Mouse (Mus musculus): ENCODE data around the gene Mak. TPM values are rescaled to one million over a fixed set of nuclear protein-coding genes. Genes with fewer than 3 reads are reported as not detected.

Gene Mak
- polyA plus RNA-seq, 1 experiment from 2014 or later: 2.6 TPM

DNA sequence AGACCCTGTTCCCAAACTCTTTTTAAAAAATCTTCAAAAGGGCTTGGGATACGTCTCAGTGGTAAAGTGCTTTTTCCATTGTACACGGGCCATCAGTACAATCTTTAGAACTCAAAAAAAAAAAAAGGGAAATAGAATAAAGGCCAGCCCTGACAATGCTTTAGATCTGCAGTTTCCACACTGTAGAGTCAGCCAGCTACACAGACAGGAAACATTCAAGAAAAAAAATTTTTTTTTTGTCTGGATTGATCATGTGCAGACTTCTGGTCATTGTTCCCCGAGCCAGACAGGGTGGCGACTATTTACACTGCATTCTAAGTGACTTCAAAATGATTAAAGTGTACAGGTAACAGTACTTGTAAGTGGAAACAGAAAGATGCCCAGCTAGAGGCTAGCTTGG, 100.9 kb downstream of the Mak start:
- no peak overlapping the region for H3K9ac ChIP-seq (replicated peaks; ENCODE audit: low read depth)
- H3K4me3 ChIP-seq (ENCODE audit: low read depth, low read length): no peak overlapping the region
- no peak overlapping the region for H3K27ac ChIP-seq (ENCODE audit: low read length)
- 35% methylated on average over 4 of the region's 4 CpGs for WGBS
- DNase-seq (ENCODE audit: low spot score) (peak; percentile 67), ATAC-seq (peak; percentile 72)
- H3K4me2 ChIP-seq (replicated peaks; ENCODE audit: low read depth, low read length): no peak overlapping the region
- peak; percentile 70 for TF ChIP-seq EP300 (IDR thresholded peaks at IDR 0.05)
- no peak for TF ChIP-seq CTCF (IDR thresholded peaks at IDR 0.05)
- H3K9me3 ChIP-seq (ENCODE audit: low read length): no peaks in the 10 kb centered on the region
- H3K36me3 ChIP-seq (ENCODE audit: insufficient read depth, low read length): no peaks in the 10 kb centered on the region
- H3K4me1 ChIP-seq (ENCODE audit: insufficient read depth, low read depth, low read length): no peaks in the 10 kb centered on the region
- no peaks in the 10 kb centered on the region for H3K27me3 ChIP-seq (replicated peaks; ENCODE audit: insufficient read depth, low read length)

DNA sequence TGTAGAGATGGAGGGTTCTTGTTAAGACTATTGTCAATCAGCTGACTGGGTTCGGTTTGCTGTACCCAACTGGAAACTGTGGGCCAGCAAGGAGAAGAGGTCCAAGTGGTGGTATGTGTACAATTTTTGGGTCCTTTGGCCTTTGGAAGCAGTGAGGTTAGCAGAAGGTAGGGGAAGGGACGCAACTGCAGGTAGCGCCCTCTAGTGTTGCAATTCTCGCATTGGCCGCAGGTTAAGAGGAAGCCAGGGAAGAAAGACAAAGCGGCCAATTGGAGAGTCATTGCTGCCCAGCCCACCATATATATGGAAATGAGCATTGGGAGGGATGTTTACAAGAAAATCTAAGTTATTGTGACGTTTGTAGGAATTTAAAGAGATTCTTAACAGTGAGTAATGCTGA, 101.9 kb downstream of the Mak start:
- Histone ChIP-seq H3K4me3 (ENCODE audit: low read depth, low read length) (no peak overlapping the region), H3K27me3 (replicated peaks; ENCODE audit: insufficient read depth, low read length) (no peaks in the 10 kb centered on the region), H3K4me1 (ENCODE audit: insufficient read depth, low read depth, low read length) (no peaks in the 10 kb centered on the region), H3K27ac (ENCODE audit: low read length) (no peak overlapping the region), H3K9me3 (ENCODE audit: low read length) (no peaks in the 10 kb centered on the region), H3K36me3 (ENCODE audit: insufficient read depth, low read length) (no peaks in the 10 kb centered on the region), H3K4me2 (replicated peaks; ENCODE audit: low read depth, low read length) (no peak overlapping the region), H3K9ac (replicated peaks; ENCODE audit: low read depth) (no peak overlapping the region)
- TF ChIP-seq CTCF (IDR thresholded peaks at IDR 0.05) (peak; percentile 84), EP300 (IDR thresholded peaks at IDR 0.05) (no peak)
- peak; percentile 62 for DNase-seq (ENCODE audit: low spot score)
- WGBS: 19% methylated on average over 7 of the region's 7 CpGs
- ATAC-seq: peak; percentile 47

Other genes with a start within 250 kb of the Mak start
- 10.8 and 10.9 TPM in 2 replicates for gene Gcnt2, start 220.0 kb downstream of the Mak start, polyA plus RNA-seq (2015; fragmentation: Nextera tagmentation; extraction: Ambion mirVana)
- gene Pak1ip1, start 78.7 kb downstream of the Mak start, polyA plus RNA-seq (2015; fragmentation: Nextera tagmentation; extraction: Ambion mirVana): 56.9 and 62.6 TPM in 2 replicates
- 207 and 219 TPM in 2 replicates for gene Tmem14c, start 63.4 kb downstream of the Mak start, polyA plus RNA-seq (2015; fragmentation: Nextera tagmentation; extraction: Ambion mirVana)
- not detected in 2 replicates for gene Gcm2, start 31.3 kb upstream of the Mak start, polyA plus RNA-seq (2015; fragmentation: Nextera tagmentation; extraction: Ambion mirVana)
- not detected in 2 replicates for gene Sycp2l, start 34.6 kb upstream of the Mak start, polyA plus RNA-seq (2015; fragmentation: Nextera tagmentation; extraction: Ambion mirVana)
- gene Elovl2, start 140.7 kb upstream of the Mak start, polyA plus RNA-seq (2015; fragmentation: Nextera tagmentation; extraction: Ambion mirVana): 0.39 TPM in 2 replicates
- 8.2 and 9.0 TPM in 2 replicates for gene Smim13, start 170.1 kb upstream of the Mak start, polyA plus RNA-seq (2015; fragmentation: Nextera tagmentation; extraction: Ambion mirVana)
- not detected in 2 replicates for gene Gm17364, start 194.3 kb upstream of the Mak start, polyA plus RNA-seq (2015; fragmentation: Nextera tagmentation; extraction: Ambion mirVana)